Mouse (Mus musculus) heart, adult 2 months (tissue): ENCODE results near the gene E2f7.

Experiments used
- CTCF ChIP-seq: fragments of 200-600 bp; IDR thresholded peaks from 2 replicates; pipeline ENCODE4 v1.8.1; 2022; ENCODE audit warnings: antibody characterized with exemption, mild to moderate bottlenecking, moderate library complexity
- POLR2A ChIP-seq: fragments of 200-500 bp; IDR thresholded peaks from 2 replicates; pipeline ENCODE4 v1.6.1; 2011; ENCODE audit warnings: mild to moderate bottlenecking, low read depth, low read length, control low read depth; ENCODE audit not compliant: insufficient read depth

- TF ChIP-seq POLR2A (no peak), CTCF (no peak; the same call in none of the 2 replicates)
Measured at GRCm38 (mm10) chr10:110727816-110728215, 17.4 kb upstream of the E2f7 start.
